Mouse (Mus musculus) hindbrain, embryonic 12.5 days (tissue): ENCODE measurements around the gene Tapbpl. TPM values are rescaled to one million over a fixed set of nuclear protein-coding genes. Genes with fewer than 3 reads are reported as not detected.

Source experiments
- ATAC-seq: fragments of 200-750 bp; cut with Nextera tagmentation; 2 replicates; pipeline ENCODE4 v1.8.0; 2017; ENCODE audit warnings: moderate TSS enrichment; ENCODE audit not compliant: low FRiP score
- H3K27ac ChIP-seq: fragments of 300-500 bp; sonication (generic); 2 replicates; pipeline ENCODE4 v1.5.1; 2016; ENCODE audit warnings: mild to moderate bottlenecking
- H3K27me3 ChIP-seq: fragments of 300-500 bp; sonication (generic); 2 replicates; pipeline ENCODE4 v1.6.1; 2016; ENCODE audit warnings: mild to moderate bottlenecking
- H3K36me3 ChIP-seq: fragments of 300-500 bp; sonication (generic); 2 replicates; pipeline ENCODE4 v1.6.1; 2016; ENCODE audit warnings: mild to moderate bottlenecking
- H3K4me1 ChIP-seq: fragments of 300-500 bp; sonication (generic); 2 replicates; pipeline ENCODE4 v1.6.1; 2016
- H3K4me2 ChIP-seq: fragments of 300-500 bp; sonication (generic); replicated peaks from 2 replicates; pipeline ENCODE4 v1.6.1; 2016; ENCODE audit warnings: mild to moderate bottlenecking
- H3K4me3 ChIP-seq: fragments of 300-500 bp; sonication (generic); 2 replicates; pipeline ENCODE4 v1.5.1; 2016; ENCODE audit warnings: mild to moderate bottlenecking
- H3K9ac ChIP-seq: fragments of 300-500 bp; sonication (generic); 2 replicates; pipeline ENCODE4 v1.6.1; 2016; ENCODE audit warnings: mild to moderate bottlenecking, moderate library complexity
- H3K9me3 ChIP-seq: fragments of 300-500 bp; sonication (generic); replicated peaks from 2 replicates; pipeline ENCODE4 v1.6.1; 2016; ENCODE audit warnings: mild to moderate bottlenecking
- WGBS: fragments of 180-500 bp; shearing (Covaris S2); methylation state at CpG from one replicate; pipeline ENCODE4 v1.1.7; 2016; 5-methylcytosine and 5-hydroxymethylcytosine counted together
- microRNA-seq: library from miRNA; unstranded; fragments of <30 nt; microRNA quantifications from one replicate; pipeline ENCODE4, GENCODE M21; 2017
- polyA plus RNA-seq: library from polyadenylated mRNA; unstranded; fragments of >200 nt; fragmentation: Nextera tagmentation; extraction: Ambion mirVana; gene quantifications from 2 replicates; pipeline ENCODE4 v1.2.1, GENCODE M21; 2016

The Tapbpl gene
- polyA plus RNA-seq, 1 experiment from 2014 or later = 2.5 TPM

DNA sequence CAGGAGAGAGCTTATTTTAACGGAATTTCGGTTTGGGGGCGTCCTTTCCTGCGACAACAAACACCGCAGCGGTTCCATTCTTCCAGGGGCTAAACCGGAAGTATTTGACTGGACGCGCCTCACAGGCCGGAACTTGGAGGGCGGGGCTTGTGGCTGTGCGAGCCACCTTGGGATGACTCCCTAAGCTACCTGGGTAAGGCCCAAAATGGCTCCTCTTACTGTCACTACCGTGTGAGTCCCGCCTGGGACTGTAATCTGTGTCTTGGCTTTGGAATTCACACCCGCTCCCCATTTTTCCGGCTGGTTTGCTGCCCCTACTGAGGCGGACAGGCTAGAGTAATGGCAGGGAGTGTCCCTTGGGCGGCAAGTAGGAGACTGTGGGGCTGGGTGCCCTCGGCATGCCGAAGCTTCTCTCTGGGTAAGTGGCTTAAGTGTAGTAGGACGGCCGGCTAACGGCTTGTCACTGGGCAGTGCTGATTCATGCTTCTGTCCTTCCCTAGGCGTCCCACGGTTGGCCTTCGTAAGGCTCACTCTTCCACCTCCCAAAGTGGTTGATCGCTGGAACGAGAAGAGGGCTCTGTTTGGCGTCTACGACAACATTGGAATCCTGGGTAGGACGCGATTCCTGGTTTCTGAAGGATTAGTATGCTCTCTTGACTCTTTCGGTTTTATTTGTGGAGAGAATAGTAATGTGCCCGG is 39.5 kb downstream of the Tapbpl start:
- Histone ChIP-seq H3K9ac (peak overlapping the region; percentile 78), H3K9me3 (no peaks in the 10 kb centered on the region), H3K4me2 (peak overlapping the region; percentile 66), H3K27ac (peak overlapping the region; percentile 99), H3K4me1 (peaks cover 14% of the 10 kb centered on the region), H3K27me3 (no peaks in the 10 kb centered on the region), H3K4me3 (peak overlapping the region; percentile 64), H3K36me3 (peaks cover 36% of the 10 kb centered on the region)
- under 1% methylated on average over 34 of the region's 34 CpGs for WGBS
- peak; percentile 96 for ATAC-seq

- Histone ChIP-seq H3K4me2 (peak within 1 kb of the TSS; percentile 66), H3K36me3 (peaks cover 43% of the 10 kb centered on the region), H3K4me3 (peak within 1 kb of the TSS; percentile 64), H3K4me1 (peaks cover 14% of the 10 kb centered on the region), H3K9ac (peak within 1 kb of the TSS; percentile 78), H3K27me3 (no peaks in the 10 kb centered on the region), H3K27ac (peak within 1 kb of the TSS; percentile 99), H3K9me3 (no peaks in the 10 kb centered on the region)
- ATAC-seq = peak; percentile 99
- WGBS = under 1% methylated on average over 54 of the region's 54 CpGs
Observed at GRCm38 (mm10) chr6:125191332-125192015, 40.2 kb downstream of the Tapbpl start, which contains the start of the genes Ncapd2 and Mrpl51. Gene Ncapd2 (minus strand): TSS chr6:125191701. Gene Mrpl51 (plus strand): TSS chr6:125191801.

GRCm38 (mm10) chr6:125190816-125191215 is 40.8 kb downstream of the Tapbpl start:
- Histone ChIP-seq H3K9me3 (no peaks in the 10 kb centered on the region), H3K27ac (peak overlapping the region; percentile 99), H3K9ac (peak overlapping the region; percentile 74), H3K4me2 (peak overlapping the region; percentile 66), H3K27me3 (no peaks in the 10 kb centered on the region), H3K4me1 (peaks cover 10% of the 10 kb centered on the region), H3K36me3 (peaks cover 50% of the 10 kb centered on the region), H3K4me3 (peak overlapping the region; percentile 64)
- no peak for ATAC-seq

DNA sequence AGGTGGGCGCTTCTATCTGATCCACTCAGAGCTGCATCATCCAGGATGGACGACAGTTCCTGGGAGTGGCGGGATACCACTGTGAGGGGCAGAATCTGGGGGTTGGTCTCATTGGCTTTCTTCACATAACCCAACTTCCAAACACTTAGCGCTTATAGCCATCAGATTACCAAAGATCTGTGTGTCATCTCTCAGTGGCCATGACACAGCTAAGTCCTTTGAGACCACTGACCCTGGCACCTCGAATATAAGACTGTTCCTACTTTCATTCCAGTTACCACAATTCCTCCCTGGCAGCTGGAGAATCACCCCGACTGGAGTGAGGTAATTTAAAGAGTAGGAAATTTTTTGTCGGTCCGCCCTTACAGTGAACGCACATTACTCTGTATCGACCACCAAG is 45.5 kb downstream of the Tapbpl start:
- peaks cover 78% of the 10 kb centered on the region for H3K36me3 ChIP-seq
- WGBS = 95% methylated on average over 10 of the region's 10 CpGs
- peaks cover 3% of the 10 kb centered on the region; the same call in 1 of the 2 replicates for H3K4me1 ChIP-seq
- H3K27ac ChIP-seq = no peak overlapping the region
- H3K9me3 ChIP-seq = no peaks in the 10 kb centered on the region
- H3K4me2 ChIP-seq = no peak overlapping the region
- no peaks in the 10 kb centered on the region for H3K27me3 ChIP-seq
- no peak overlapping the region for H3K9ac ChIP-seq
- ATAC-seq = no peak
- no peak overlapping the region for H3K4me3 ChIP-seq

GRCm38 (mm10) chr6:125182133-125182532 is 49.5 kb downstream of the Tapbpl start:
- Histone ChIP-seq H3K4me1 (no peaks in the 10 kb centered on the region), H3K27ac (no peak overlapping the region), H3K36me3 (peaks cover 96% of the 10 kb centered on the region), H3K9ac (no peak overlapping the region), H3K9me3 (no peaks in the 10 kb centered on the region), H3K27me3 (no peaks in the 10 kb centered on the region), H3K4me2 (no peak overlapping the region), H3K4me3 (no peak overlapping the region)
- WGBS = 79% methylated on average over 5 of the region's 5 CpGs
- ATAC-seq = no peak

DNA sequence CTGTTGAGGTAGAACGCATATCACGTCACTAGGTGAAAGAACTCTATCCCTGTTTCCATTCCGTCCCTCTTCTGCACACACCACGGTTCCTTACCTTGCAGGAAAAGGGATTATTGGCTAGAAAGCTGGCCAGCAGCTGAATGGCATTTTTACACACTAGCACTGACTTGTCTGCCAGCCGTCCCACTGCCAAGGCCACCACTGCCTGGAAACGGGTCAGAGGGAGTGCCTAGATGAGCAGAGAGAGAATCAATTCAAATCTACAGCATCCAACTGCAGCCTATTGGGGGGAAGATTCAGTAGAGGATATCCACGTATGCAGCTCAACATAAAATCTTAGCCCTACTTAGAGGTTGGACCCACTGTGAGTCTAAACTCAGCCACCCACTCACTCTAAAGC is 52.1 kb downstream of the Tapbpl start:
- H3K27me3 ChIP-seq = no peaks in the 10 kb centered on the region
- no peaks in the 10 kb centered on the region for H3K9me3 ChIP-seq
- no peaks in the 10 kb centered on the region for H3K4me1 ChIP-seq
- peaks cover 96% of the 10 kb centered on the region for H3K36me3 ChIP-seq
- no peak overlapping the region for H3K9ac ChIP-seq
- no peak overlapping the region for H3K4me2 ChIP-seq
- no peak for ATAC-seq
- H3K27ac ChIP-seq = no peak overlapping the region
- 93% methylated on average over 7 of the region's 7 CpGs for WGBS
- H3K4me3 ChIP-seq = no peak overlapping the region

DNA sequence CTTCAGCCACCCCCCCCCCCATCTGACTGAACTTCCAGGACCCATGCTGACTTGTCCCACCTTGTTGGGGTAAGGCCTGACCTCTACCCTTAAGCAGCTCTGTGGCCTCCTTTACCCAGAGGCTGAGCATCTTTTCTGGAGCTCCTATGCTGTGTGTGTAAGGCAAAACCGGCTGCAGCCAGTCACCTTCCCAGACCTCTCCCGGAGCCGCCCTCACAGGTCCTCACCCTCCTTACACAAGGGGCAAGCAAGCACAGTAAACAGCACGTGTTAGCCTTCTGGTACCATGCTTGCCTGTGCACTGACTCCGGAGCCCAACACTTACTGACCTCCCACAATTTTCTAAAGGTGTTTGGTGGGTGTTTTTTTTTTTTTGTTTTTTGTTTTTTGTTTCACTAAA is 56.2 kb downstream of the Tapbpl start:
- no peak for ATAC-seq
- WGBS = 96% methylated on average over 5 of the region's 5 CpGs
- no peak overlapping the region for H3K9ac ChIP-seq

More for the DNA sequence above, 56.2 kb downstream of the Tapbpl start:
- no peak overlapping the region for H3K4me3 ChIP-seq
- no peaks in the 10 kb centered on the region for H3K4me1 ChIP-seq
- no peak overlapping the region for H3K27ac ChIP-seq
- no peaks in the 10 kb centered on the region for H3K9me3 ChIP-seq
- no peaks in the 10 kb centered on the region for H3K27me3 ChIP-seq
- H3K4me2 ChIP-seq = no peak overlapping the region
- peaks cover 97% of the 10 kb centered on the region for H3K36me3 ChIP-seq

Small RNAs within 50 kb of the gene (microRNA-seq; reads per million reads assigned to microRNA genes)
- gene Mir3098 (1.9 reads per million), gene Mir8113 (not detected)

Other genes with a start within 250 kb of the Tapbpl start
- 8.6 and 8.9 TPM in 2 replicates for gene Pianp, start 235.2 kb downstream of the Tapbpl start, polyA plus RNA-seq
- gene Zfp384, start 222.7 kb downstream of the Tapbpl start, polyA plus RNA-seq = 21.6 and 22.3 TPM in 2 replicates
- 151 and 159 TPM in 2 replicates for gene Ing4, start 192.1 kb downstream of the Tapbpl start, polyA plus RNA-seq
- gene Acrbp, start 182.2 kb downstream of the Tapbpl start, polyA plus RNA-seq = 16.0 and 18.3 TPM in 2 replicates
- 0.33 and 0.40 TPM in 2 replicates for gene Lpar5, start 163.9 kb downstream of the Tapbpl start, polyA plus RNA-seq
- gene Chd4, start 135.9 kb downstream of the Tapbpl start, polyA plus RNA-seq = 131 and 133 TPM in 2 replicates
- gene Nop2, start 100.0 kb downstream of the Tapbpl start, polyA plus RNA-seq = 48.1 and 54.2 TPM in 2 replicates
- 19.2 and 21.3 TPM in 2 replicates for gene Iffo1, start 86.6 kb downstream of the Tapbpl start, polyA plus RNA-seq
- gene Gapdh, start 65.4 kb downstream of the Tapbpl start, polyA plus RNA-seq = 1,498 and 1,567 TPM in 2 replicates
- 140 and 142 TPM in 2 replicates for gene Ncapd2, start 40.2 kb downstream of the Tapbpl start, polyA plus RNA-seq
- 163 and 165 TPM in 2 replicates for gene Mrpl51, start 40.1 kb downstream of the Tapbpl start, polyA plus RNA-seq
- 5.9 and 6.0 TPM in 2 replicates for gene Vamp1, start 16.3 kb downstream of the Tapbpl start, polyA plus RNA-seq
- gene Cd27, start 5.2 kb upstream of the Tapbpl start, polyA plus RNA-seq = 1.6 and 1.9 TPM in 2 replicates
- 0.16 TPM in 1 of 2 replicates, not detected in the other for gene Tuba3a, start 54.2 kb upstream of the Tapbpl start, polyA plus RNA-seq
- gene Ltbr, start 82.0 kb upstream of the Tapbpl start, polyA plus RNA-seq = 19.6 and 20.6 TPM in 2 replicates
- 0.48 and 0.49 TPM in 2 replicates for gene Scnn1a, start 88.8 kb upstream of the Tapbpl start, polyA plus RNA-seq
- 29.9 and 32.6 TPM in 2 replicates for gene Tnfrsf1a, start 117.5 kb upstream of the Tapbpl start, polyA plus RNA-seq
- gene Plekhg6, start 148.9 kb upstream of the Tapbpl start, polyA plus RNA-seq = 0.18 and 0.22 TPM in 2 replicates